Mouse (Mus musculus): ENCODE data around the gene Slc44a5.
A peak's percentile ranks its signal among the peaks of the same experiment; 100 is the strongest.
"Not testable (repeated sequence)": the region's sequence is repeated elsewhere in the genome, so short reads cannot be mapped to it uniquely, and the experiment has no call there.

Gene Slc44a5

GRCm38 (mm10) chr3:154222688-154223087 lies 249.5 kb downstream of the Slc44a5 start:
- DNase-seq (ENCODE audit: low spot score) = no peak

- DNase-seq (ENCODE audit: low spot score) = peak; percentile 27
Observed at GRCm38 (mm10) chr3:154226100-154226752, 253.0 kb downstream of the Slc44a5 start.

- DNase-seq (ENCODE audit: low spot score) = no peak
Observed at GRCm38 (mm10) chr3:154244932-154245331, 271.7 kb downstream of the Slc44a5 start.

GRCm38 (mm10) chr3:154251486-154251885 lies 278.2 kb downstream of the Slc44a5 start:
- no peak for DNase-seq (ENCODE audit: low spot score)

GRCm38 (mm10) chr3:154252219-154252618 lies 279.0 kb downstream of the Slc44a5 start:
- DNase-seq (ENCODE audit: low spot score) = no peak

- not testable (repeated sequence) for DNase-seq (ENCODE audit: low spot score)
Observed at GRCm38 (mm10) chr3:154254187-154254586, 281.0 kb downstream of the Slc44a5 start.

- DNase-seq (ENCODE audit: low spot score) = no peak
Observed at GRCm38 (mm10) chr3:154257312-154257711, 284.1 kb downstream of the Slc44a5 start.

GRCm38 (mm10) chr3:154268313-154268712 lies 295.1 kb downstream of the Slc44a5 start:
- DNase-seq (ENCODE audit: low spot score) = no peak

GRCm38 (mm10) chr3:154269757-154270366 lies 296.6 kb downstream of the Slc44a5 start:
- peak; percentile 51 for DNase-seq (ENCODE audit: low spot score)

GRCm38 (mm10) chr3:154274681-154275080 lies 301.4 kb downstream of the Slc44a5 start:
- DNase-seq (ENCODE audit: low spot score) = no peak

GRCm38 (mm10) chr3:154284260-154284659 lies 311.0 kb downstream of the Slc44a5 start:
- DNase-seq (ENCODE audit: low spot score) = no peak

- DNase-seq (ENCODE audit: low spot score) = no peak
Observed at GRCm38 (mm10) chr3:154285351-154285750, 312.1 kb downstream of the Slc44a5 start.

GRCm38 (mm10) chr3:154287217-154287616 lies 314.0 kb downstream of the Slc44a5 start:
- peak; percentile 3 for DNase-seq (ENCODE audit: low spot score)

- DNase-seq (ENCODE audit: low spot score) = no peak
Observed at GRCm38 (mm10) chr3:154288429-154289069, 315.3 kb downstream of the Slc44a5 start.

- no peak for DNase-seq (ENCODE audit: low spot score)
Observed at GRCm38 (mm10) chr3:154290351-154290750, 317.1 kb downstream of the Slc44a5 start.

- no peak for DNase-seq (ENCODE audit: low spot score)
Observed at GRCm38 (mm10) chr3:154292126-154292525, 318.9 kb downstream of the Slc44a5 start.

GRCm38 (mm10) chr3:154293839-154294490 lies 320.7 kb downstream of the Slc44a5 start:
- no peak for DNase-seq (ENCODE audit: low spot score)

- DNase-seq (ENCODE audit: low spot score) = no peak
Observed at GRCm38 (mm10) chr3:154294924-154295834, 321.9 kb downstream of the Slc44a5 start.

- peak; percentile 16 for DNase-seq (ENCODE audit: low spot score)
Observed at GRCm38 (mm10) chr3:154297499-154297898, 324.3 kb downstream of the Slc44a5 start.

GRCm38 (mm10) chr3:154298490-154298889 lies 325.3 kb downstream of the Slc44a5 start:
- no peak for DNase-seq (ENCODE audit: low spot score)

GRCm38 (mm10) chr3:154300006-154300405 lies 326.8 kb downstream of the Slc44a5 start:
- DNase-seq (ENCODE audit: low spot score) = no peak

- DNase-seq (ENCODE audit: low spot score) = no peak
Observed at GRCm38 (mm10) chr3:154301102-154301501, 327.9 kb downstream of the Slc44a5 start.

Data from lung, postnatal 25 days (tissue).